Mouse (Mus musculus) left cerebral cortex, postnatal 10 days (tissue): ENCODE measurements around the gene Tbx10. TPM values are rescaled to one million over a fixed set of nuclear protein-coding genes. Genes with fewer than 3 reads are reported as not detected.

Experiments used
- DNase-seq, 2 experiments: peaks; one replicate each; pipeline ENCODE4 v3.0.0; 2021 to 2022; ENCODE audit warnings: low spot score in 2 of 2, mixed read lengths in 1 of 2; ENCODE audit errors: extremely low spot score in 1 of 2
- intact Hi-C: fragments of 180-260 bp; cut with DNase I; formaldehyde crosslinking; loops from one replicate; pipeline ENCODE4 v1.15.1; 2025
- total RNA-seq, 2 experiments: library from RNA; stranded (reverse); gene quantifications; 2 replicates each; pipeline ENCODE4 v1.2.3; 2021

The Tbx10 gene
- total RNA-seq, 2 experiments from 2014 or later = not detected

DNA sequence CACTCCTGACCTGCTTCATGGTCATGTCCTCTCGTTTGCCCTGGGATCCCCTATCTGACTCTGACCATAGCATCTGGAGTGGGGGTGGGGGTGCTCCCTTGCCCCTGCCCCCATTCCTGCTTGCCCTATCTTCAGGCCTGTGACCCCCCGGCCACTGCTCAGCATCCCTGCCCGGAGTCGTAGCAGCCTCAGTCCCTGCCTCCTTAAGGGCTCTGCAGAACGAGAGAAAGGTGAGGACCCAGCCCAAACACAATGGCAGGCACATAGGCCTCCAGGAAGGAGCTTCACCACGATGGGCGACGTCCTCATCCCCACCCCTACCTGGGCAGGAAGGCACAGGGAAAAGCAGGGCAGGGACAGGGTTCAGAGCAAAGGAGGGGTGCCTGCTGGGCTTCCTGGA lies 5.8 kb downstream of the Tbx10 start:
- intact Hi-C loops = no loop called here
- DNase-seq = peak in 1 of 2 experiments; percentile 36

DNA sequence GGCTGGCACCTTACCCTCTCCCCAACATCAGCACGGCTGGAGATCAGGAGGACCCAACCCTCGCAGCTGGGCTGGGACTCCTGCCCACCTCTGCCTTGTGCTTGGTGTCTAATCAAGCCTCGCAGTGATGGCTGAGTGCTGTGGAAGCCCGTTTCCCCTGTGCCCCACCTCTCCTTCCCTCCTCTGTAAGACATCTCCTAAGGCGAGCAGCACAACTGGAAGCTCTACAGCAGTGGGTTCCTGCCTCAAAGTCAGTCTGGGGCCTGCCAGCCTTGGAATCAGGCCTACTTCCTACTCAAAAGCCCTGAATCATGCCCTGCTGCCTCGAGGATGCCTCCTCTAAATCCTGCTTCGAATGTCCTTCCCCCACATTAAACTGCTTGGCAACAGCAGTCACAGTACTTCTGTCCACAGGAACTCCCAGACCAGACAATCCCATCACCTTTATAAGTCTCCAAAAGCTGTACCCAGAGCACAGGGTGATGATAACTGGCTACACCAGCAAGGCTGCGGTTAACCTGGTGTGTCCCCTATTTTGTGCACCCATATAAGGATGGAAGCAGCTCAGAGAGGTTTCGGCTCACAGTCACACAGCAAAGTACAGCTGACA lies 6.7 kb downstream of the Tbx10 start:
- intact Hi-C loops = no loop called here
- DNase-seq = peak in 1 of 2 experiments; percentile 25

DNA sequence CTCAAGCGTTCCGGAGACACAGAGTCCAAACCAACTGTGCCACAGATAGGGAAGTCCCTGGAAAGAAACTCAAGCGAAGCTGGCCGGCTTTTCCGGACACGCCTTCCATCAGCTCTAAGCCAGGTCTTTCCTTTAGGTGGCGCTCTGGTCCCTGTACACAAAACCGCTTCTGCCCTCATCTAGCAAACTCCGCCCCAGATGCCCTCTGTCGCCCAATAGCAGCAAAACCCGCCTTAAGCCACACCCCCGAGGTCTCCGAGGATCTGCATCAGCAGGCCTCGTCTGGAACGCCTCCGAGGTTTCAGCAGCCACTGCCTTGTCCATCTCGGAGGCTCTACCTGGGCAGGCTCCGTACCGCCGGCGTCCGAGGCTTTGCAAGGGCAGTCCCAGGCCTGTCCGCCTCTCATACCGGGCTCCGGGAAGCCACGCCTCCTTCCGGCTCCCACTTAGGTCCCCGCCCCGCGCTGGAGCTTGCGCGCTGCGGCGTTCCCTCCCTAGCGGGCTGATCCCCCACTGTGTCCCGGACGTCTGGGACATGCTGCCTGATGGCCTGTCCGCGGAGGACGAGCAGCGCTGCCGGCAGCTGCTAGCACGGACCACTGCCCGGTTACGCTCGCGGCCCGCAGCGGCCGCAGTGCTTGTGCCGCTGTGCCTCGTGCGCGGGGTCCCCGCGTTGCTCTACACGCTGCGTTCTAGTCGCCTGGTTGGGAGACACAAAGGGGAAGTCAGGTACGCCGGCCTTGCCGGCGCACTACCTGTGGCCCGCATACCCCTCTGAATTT lies 7.8 kb downstream of the Tbx10 start, which contains the start of the genes Nudt8 and Gm49405:
TSS of gene Nudt8 (plus strand) at position 462 of the 782 bp plus-strand sequence.
TSS of gene Gm49405 (plus strand) at position 508 of the 782 bp plus-strand sequence.
- peak; percentile 94 to 97 for DNase-seq
- intact Hi-C loops = no loop called here

DNA sequence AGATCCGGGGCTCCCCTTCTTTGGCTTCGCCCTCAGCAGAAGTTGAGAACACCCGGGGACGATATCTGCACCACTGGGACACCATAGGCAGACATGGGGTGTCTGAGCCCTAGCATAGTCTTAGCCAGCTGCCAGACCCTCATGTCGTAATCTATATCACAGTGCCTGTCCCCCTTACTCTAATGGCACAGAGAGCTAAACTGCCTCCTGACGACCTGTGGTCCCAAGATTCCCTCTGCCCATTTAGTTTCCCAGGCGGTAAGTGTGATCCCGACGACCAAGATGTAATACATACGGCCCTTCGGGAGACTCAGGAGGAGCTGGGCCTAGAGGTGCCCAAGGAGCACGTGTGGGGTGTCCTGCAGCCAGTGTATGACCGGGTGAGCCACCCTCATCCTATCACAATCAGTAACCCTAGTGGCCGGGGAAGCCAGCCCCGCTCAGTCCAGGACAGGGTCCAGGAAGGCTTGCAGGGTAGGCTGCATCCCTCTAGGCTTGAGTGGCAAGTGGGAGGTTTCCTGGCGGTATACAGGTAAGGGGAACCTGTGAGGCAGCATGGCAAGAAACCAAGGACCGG lies 8.5 kb downstream of the Tbx10 start:
- intact Hi-C loops = no loop called here
- peak in 1 of 2 experiments; percentile 28 for DNase-seq

DNA sequence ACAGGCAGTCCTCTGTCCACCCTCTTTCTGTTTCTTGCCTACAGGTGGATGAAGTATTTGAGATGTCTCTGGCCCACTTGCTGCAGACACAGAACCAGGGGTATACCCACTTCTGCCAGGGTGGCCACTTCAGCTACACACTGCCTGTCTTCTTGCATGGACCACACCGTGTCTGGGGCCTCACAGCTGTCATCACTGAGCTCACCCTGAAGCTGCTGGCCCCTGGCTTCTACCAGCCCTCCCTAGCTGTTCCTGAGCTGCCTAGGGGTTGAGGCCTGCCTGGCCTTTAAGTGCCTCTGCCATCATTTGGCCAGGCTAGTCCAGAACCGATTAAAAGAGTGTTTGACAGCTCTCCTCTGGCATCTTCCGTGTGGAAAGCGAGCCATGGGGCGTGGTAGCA lies 9.2 kb downstream of the Tbx10 start:
- DNase-seq = no peak
- intact Hi-C loops = no loop called here

DNA sequence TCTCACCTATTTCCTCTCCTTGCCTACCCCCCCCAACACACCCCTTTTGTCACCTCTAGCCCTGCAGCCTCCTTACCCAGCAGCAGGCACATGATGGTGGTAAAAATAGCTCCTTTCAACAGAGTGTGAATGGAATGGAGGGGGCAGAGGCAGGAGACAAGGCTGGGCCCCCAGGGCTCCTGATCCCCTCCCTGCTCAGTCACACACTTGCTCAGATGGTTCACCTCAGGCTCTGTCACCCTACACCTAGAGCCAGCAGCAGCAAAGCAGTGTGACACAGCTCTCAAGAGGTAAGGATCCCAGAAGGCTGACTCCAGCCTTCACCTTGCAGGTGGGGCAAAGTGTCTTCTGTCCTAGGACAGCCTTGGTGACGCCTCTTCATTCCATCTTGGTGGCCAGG lies 10.6 kb downstream of the Tbx10 start, which contains the start of gene Doc2g:
TSS of gene Doc2g (plus strand) at position 202 of the 400 bp plus-strand sequence.
- intact Hi-C loops = no loop called here
- DNase-seq = peak in 1 of 2 experiments; percentile 18

DNA sequence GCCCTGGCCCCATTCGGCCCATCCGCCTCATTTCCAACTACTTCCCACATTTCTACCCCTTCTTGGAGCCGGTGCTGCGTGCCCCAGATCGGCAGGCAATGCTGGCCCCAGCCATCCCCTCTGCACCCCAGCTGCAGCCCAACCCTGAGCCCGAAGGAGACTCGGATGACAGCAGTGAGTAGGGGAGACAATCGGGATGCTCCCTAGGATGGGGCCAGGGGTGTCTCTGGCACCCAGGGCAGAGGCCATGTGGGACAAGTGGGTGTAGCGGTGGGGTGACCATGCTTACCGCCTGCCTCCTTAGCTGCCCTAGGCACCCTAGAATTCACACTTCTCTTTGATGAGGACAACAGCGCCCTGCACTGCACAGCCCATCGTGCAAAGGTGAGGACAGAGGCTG lies 11.1 kb downstream of the Tbx10 start:
- DNase-seq = peak in 1 of 2 experiments; percentile 22
- intact Hi-C loops = no loop called here

DNA sequence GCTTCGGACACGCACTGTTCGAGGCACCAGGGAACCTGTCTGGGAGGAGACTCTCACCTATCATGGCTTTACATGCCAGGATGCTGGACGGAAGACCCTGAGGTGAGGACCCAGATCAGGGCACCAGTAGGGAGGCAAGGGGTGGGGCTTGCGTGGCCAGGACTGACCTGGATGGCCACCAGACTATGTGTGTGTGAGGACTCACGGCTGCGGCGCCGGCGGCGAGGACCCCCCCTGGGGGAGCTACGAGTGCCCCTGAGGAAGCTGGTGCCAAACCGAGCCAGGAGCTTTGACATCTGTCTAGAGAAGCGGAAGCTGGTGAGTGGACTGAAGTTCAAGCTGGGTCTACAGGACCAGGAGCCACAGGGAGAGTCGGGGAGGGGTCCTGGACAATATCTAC lies 11.8 kb downstream of the Tbx10 start:
- intact Hi-C loops = no loop called here
- peak in 1 of 2 experiments; percentile 29 for DNase-seq

DNA sequence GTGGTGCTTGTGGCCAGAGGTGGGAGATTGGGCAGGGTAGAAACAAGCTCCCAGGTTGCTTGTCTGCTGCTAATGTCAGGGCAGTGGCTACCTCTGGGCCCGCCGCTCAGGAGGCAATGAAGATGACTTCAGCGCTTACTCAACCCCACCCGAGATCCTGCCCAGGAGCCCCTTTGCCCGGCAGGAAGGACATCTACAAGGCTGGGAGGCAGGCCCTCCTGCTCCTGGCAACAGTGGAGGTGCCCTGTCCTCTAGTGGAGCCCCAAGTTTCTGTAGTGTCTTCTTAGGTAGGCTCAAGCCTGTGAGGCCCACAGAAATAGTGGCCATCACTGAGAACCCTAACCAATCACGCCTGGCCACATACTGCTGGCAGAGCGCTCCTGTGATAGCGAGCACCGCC lies 12.5 kb downstream of the Tbx10 start:
- DNase-seq = no peak
- intact Hi-C loops = no loop called here

DNA sequence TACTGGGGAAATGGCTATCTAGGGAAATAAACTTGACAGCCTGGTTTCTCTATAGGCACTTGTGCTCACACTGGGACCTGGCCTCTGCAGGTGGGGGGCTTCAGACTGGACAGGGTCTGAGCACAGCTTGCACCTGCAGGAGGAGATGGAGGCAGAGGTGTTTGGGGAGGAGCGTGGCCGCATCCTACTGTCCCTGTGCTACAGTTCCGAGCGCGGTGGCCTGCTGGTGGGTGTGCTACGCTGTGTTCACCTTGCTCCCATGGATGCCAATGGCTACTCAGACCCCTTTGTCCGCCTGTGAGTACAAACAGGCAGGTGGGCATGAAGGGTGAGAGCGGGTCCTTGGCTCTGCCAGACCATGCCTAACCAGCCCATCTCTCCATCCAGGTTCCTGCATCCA lies 13.4 kb downstream of the Tbx10 start:
- DNase-seq = no peak
- intact Hi-C loops = no loop called here

DNA sequence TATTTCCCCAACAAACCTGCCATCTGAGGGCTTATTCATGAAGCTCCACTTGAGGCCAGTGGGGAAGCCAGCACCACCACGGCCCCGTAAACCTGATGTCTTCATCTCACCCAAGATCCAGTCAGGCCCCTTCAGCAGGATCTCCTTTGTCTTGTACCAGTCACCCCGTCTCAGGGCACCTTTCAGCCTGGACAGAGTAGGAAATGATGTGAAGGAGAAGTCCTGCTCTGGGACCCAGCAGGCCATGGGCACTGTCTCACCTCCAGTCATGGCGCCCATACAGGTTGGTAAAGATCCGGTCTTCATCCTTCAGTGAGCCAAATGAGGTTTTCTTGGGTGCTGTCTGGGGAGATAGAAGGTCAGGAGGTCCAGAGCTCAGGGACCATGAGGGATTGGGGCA lies 18.5 kb downstream of the Tbx10 start:
- intact Hi-C loops = loop anchor here (10.0 kb wide), 1 partner anchor 214 kb away; no protein-coding TSS in a partner anchor
- DNase-seq = no peak

DNA sequence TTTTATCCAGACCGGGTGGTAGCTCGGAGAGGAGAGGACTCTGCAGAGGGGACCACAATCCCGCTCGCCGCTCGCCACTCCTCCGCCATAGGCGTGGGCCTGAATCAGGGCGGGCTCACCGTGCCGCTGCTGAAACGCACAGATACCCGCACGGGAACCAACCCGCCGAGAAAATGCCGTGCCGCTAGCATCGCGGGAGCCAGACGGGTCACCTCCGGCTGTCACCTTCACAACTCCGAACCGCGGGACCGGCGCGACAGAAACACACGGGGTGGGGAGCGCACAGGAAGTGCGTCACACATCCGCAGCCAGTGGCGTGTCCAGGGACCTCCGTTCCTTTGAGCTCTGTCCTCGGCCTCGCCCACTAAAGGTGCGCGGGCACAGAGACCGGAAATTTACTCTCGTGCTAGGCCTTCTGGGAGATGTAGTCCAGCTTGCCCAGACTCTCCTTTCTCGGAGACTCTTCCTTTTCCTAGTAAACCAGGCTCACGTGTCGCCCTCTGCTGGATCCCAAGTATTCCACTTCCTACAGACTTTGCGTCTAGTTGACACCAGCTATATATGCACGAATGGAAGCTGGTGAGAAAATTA lies 20.0 kb downstream of the Tbx10 start, which contains the start of gene Ndufv1:
TSS of gene Ndufv1 (minus strand) at position 375 of the 591 bp plus-strand sequence.
- intact Hi-C loops = loop anchor here (2.0 to 10.0 kb wide), 2 partner anchors 66 to 212 kb away; no protein-coding TSS in a partner anchor
- DNase-seq = peak; percentile 97 to 99

DNA sequence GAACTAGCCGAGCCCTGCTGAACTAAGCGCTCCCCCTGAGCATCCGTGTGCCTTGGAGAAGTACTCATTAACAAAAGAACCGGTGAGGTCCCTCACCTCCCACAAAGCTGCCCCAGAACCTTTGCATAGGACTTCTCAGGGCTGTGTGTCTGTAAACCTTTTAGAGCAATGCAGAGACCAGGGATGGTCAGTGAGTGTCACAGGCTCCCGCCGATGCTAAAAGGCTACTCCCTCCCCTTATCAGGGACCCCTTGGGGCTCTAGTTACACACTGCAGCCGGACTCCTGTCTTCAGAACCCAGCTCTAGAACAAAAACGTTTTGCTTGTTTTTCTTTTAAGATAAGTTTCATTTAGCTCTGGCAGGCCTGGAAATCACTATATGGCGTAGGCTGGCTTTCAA lies 20.5 kb downstream of the Tbx10 start:
- DNase-seq = no peak
- intact Hi-C loops = loop anchor here (2.0 to 10.0 kb wide), 2 partner anchors 66 to 212 kb away; no protein-coding TSS in a partner anchor

DNA sequence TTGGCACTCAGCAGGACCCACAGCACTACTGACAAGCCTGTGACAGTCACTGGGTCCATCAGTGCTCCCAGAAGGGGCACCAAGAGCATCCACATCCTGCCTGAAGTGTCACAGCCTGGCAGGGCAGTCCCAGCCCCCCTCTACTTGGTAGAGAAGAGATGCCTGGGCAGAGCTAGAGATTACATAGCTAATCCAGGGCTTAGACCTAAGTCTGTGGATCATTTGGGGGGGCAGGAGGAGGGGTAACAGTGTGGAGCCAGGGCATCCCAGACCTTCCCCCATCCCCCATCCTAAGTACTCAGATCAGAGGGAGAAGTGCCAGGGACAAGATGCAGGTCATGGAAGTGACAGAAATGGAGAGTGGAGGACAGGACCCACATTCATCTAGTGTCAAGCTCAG lies 22.2 kb downstream of the Tbx10 start:
- no peak for DNase-seq
- intact Hi-C loops = loop anchor here (5.0 to 10.0 kb wide), 2 partner anchors 210 to 297 kb away; no protein-coding TSS in a partner anchor

DNA sequence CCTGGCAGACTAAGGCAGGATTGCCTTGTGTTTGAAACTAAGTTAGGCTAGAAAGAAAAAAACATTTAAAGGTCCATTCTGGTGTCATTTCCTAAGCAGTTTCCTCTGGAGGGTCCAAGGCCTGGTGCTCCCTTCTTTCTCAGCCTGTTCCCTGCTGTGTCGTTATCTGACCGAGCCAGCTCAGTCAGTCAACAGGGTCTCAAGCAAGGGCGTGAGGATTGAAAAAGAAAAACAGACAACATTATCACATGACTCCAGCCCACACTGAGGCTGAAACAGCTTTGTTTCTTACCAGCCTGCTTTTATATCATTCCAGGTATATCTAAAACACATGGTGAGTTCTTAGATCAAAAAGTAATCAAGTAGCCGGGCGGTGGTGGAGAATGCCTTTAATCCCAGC lies 23.1 kb downstream of the Tbx10 start:
- DNase-seq = no peak
- intact Hi-C loops = loop anchor here (5.0 to 10.0 kb wide), 2 partner anchors 209 to 297 kb away; no protein-coding TSS in a partner anchor

DNA sequence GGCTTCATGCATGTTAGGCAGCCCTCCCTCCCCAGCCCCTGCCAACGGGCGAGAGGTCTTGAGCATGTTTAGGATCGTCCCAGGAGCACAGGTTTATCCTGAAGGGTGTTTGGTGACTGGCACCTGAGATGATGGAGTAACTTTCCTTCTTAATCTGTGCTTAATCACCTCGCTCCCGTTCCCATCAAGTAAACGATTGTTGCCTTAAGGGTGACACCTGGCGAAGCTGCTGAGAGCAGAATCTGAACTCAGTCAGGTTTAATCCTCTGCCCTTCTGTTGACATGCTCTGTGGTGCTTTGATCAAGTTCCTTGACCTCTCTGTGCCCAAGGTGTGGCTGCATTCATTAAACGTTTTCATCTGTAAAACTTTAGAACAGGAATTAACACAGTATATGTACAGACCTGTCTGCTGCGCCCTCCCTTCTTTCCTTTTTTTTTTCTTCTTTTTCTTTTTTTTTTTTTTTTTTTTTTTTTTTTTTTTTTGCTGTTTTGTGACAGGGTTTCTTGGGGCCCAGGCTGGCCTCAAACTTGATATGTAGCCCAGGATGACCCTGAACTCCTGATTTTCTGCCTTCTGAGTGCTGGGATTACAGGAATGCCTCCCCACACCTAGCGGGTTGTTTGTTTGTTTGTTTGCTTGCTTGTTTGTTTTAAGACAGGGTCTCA lies 25.5 kb downstream of the Tbx10 start:
- no peak for DNase-seq
- intact Hi-C loops = loop anchor here (5.0 to 10.0 kb wide), 2 partner anchors 207 to 294 kb away; no protein-coding TSS in a partner anchor

DNA sequence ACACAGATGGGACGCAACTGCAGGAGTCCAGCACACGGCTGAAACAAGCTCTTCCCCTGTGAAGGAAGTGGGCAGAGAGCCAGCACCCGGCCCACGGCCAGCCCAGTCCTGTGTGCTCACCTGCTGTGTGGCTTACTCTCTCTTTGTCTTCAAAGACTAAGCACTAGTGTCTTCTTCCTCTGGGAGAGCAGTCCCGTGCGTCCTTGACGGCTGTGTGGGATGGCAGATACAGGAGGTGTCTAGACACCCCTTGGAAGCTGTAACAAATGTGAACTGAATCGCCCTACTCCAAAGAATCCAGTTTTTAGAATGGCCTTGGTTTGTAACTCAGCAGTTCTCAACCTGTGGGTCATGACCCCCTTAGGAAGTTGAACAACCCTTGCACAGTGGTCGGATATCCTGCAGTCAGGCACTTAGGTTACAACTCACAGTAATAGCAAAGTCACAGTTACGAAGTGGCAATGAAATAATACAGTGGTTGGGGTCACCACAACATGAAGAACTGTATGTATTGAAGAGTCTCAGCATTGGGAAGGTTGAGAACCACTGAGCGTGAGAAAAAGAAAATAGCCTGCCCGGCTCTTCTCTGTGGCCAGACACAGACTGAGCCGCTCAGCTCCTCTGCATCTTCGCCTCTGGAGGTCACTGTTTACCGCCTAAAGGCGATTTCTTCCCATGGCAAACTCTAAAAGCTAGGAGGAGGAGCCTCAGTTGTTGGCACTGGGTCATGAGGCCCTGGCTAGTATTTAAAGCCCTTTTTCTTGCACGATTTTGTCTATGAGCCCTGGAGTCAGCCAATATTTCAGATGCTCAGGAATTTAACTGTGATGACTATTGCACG lies 26.4 kb downstream of the Tbx10 start:
- peak; percentile 81 to 87 for DNase-seq
- intact Hi-C loops = loop anchor here (5.0 to 10.0 kb wide), 2 partner anchors 206 to 293 kb away; no protein-coding TSS in a partner anchor
